Mouse (Mus musculus) stomach, embryonic 16.5 days (tissue): ENCODE results near the gene Gpd1. TPM values are rescaled to one million over a fixed set of nuclear protein-coding genes. Genes with fewer than 3 reads are reported as not detected.
"Not testable (repeated sequence)": the region's sequence is repeated elsewhere in the genome, so short reads cannot be mapped to it uniquely, and the experiment has no call there.

Experiments
- ATAC-seq: fragments of 200-750 bp; cut with Nextera tagmentation; 2 replicates; pipeline ENCODE4 v1.8.0; 2017; ENCODE audit warnings: moderate number of reproducible peaks, moderate TSS enrichment; ENCODE audit not compliant: insufficient read depth, low FRiP score
- H3K27ac ChIP-seq: fragments of 300-500 bp; sonication (generic); 2 replicates; pipeline ENCODE4 v1.5.1; 2014; ENCODE audit warnings: low read length
- H3K27me3 ChIP-seq: fragments of 300-500 bp; sonication (generic); 2 replicates; pipeline ENCODE4 v1.6.1; 2014; ENCODE audit warnings: low read length, control low read depth, mixed read lengths; ENCODE audit not compliant: control insufficient read depth, insufficient read depth
- H3K36me3 ChIP-seq: fragments of 300-500 bp; sonication (generic); 2 replicates; pipeline ENCODE4 v1.6.1; 2014; ENCODE audit warnings: low read length; ENCODE audit not compliant: control insufficient read depth, insufficient read depth
- H3K4me1 ChIP-seq: fragments of 300-500 bp; sonication (generic); 2 replicates; pipeline ENCODE4 v1.6.1; 2014; ENCODE audit warnings: low read length, control low read depth, mixed read lengths; ENCODE audit not compliant: control insufficient read depth, insufficient read depth
- H3K4me2 ChIP-seq: fragments of 300-500 bp; sonication (generic); 2 replicates; pipeline ENCODE4 v1.6.1; 2014; ENCODE audit warnings: low read depth, low read length, mixed read lengths
- H3K4me3 ChIP-seq: fragments of 300-500 bp; sonication (generic); replicated peaks from 2 replicates; pipeline ENCODE4 v1.5.1; 2014; ENCODE audit warnings: mild to moderate bottlenecking, low read length
- H3K9ac ChIP-seq: fragments of 300-500 bp; sonication (generic); 2 replicates; pipeline ENCODE4 v1.6.1; 2014; ENCODE audit warnings: low read length
- H3K9me3 ChIP-seq: fragments of 300-500 bp; sonication (generic); replicated peaks from 2 replicates; pipeline ENCODE4 v1.6.1; 2016; ENCODE audit warnings: low read length, control low read depth; ENCODE audit not compliant: control insufficient read depth
- WGBS: fragments of 180-500 bp; shearing (Covaris S2); extraction: QIAGEN DNeasy Blood & Tissue Kit; methylation state at CpG from one replicate; pipeline ENCODE4 v1.1.7; 2014; 5-methylcytosine and 5-hydroxymethylcytosine counted together
- polyA plus RNA-seq: library from polyadenylated mRNA; unstranded; fragments of >200 nt; fragmentation: Nextera tagmentation; extraction: Ambion mirVana; gene quantifications from 2 replicates; pipeline ENCODE4 v1.2.1, GENCODE M21; 2015

Gene Gpd1
- polyA plus RNA-seq, 1 experiment from 2014 or later, result 9.2 TPM

GRCm38 (mm10) chr15:99771004-99771500 is 53.7 kb downstream of the Gpd1 start:
- Histone ChIP-seq H3K4me1 (peaks cover 6% of the 10 kb centered on the region), H3K4me3 (peak overlapping the region; percentile 86), H3K36me3 (no peaks in the 10 kb centered on the region), H3K9ac (peak overlapping the region; percentile 93), H3K27ac (peak overlapping the region; percentile 95), H3K9me3 (no peaks in the 10 kb centered on the region), H3K27me3 (no peaks in the 10 kb centered on the region), H3K4me2 (peak overlapping the region; percentile 80)
- ATAC-seq, result no peak
- 11% methylated on average over 5 of the region's 5 CpGs for WGBS

GRCm38 (mm10) chr15:99771601-99772276 is 54.4 kb downstream of the Gpd1 start:
- Histone ChIP-seq H3K27ac (peak overlapping the region; percentile 95), H3K9me3 (no peaks in the 10 kb centered on the region), H3K4me3 (peak overlapping the region; percentile 86), H3K4me2 (peak overlapping the region; percentile 80), H3K9ac (peak overlapping the region; percentile 93), H3K36me3 (no peaks in the 10 kb centered on the region), H3K4me1 (peaks cover 6% of the 10 kb centered on the region), H3K27me3 (no peaks in the 10 kb centered on the region)
- ATAC-seq, result peak; percentile 55
- under 1% methylated on average over 59 of the region's 59 CpGs for WGBS

GRCm38 (mm10) chr15:99772277-99772880 is 55.1 kb downstream of the Gpd1 start:
- no peaks in the 10 kb centered on the region for H3K36me3 ChIP-seq
- H3K4me3 ChIP-seq, result peak overlapping the region; percentile 86
- WGBS, result under 1% methylated on average over 41 of the region's 41 CpGs
- H3K27ac ChIP-seq, result peak overlapping the region; percentile 95
- H3K4me1 ChIP-seq, result peaks cover 6% of the 10 kb centered on the region
- no peaks in the 10 kb centered on the region for H3K27me3 ChIP-seq
- peak; percentile 98 for ATAC-seq
- no peaks in the 10 kb centered on the region for H3K9me3 ChIP-seq
- H3K4me2 ChIP-seq, result peak overlapping the region; percentile 80
- H3K9ac ChIP-seq, result peak overlapping the region; percentile 93

- not testable (repeated sequence) for H3K9me3 ChIP-seq, H3K36me3 ChIP-seq, ATAC-seq, H3K4me1 ChIP-seq, H3K27me3 ChIP-seq
- peak within 1 kb of the TSS; percentile 80 for H3K4me2 ChIP-seq
- peak within 1 kb of the TSS; percentile 93 for H3K9ac ChIP-seq
- H3K4me3 ChIP-seq, result peak within 1 kb of the TSS; percentile 86
- H3K27ac ChIP-seq, result peak within 1 kb of the TSS; percentile 95
Observed at GRCm38 (mm10) chr15:99772881-99772924, 55.4 kb downstream of the Gpd1 start, which contains the start of gene Cers5. Gene Cers5, minus strand, starts transcription at chr15:99772885.

- H3K4me3 ChIP-seq, result no peak overlapping the region
- H3K9ac ChIP-seq, result peak overlapping the region; percentile 93; the same call in 1 of the 2 replicates
- H3K27ac ChIP-seq, result peak overlapping the region; percentile 64
- WGBS, result 24% methylated on average over 3 of the region's 3 CpGs
- no peaks in the 10 kb centered on the region for H3K36me3 ChIP-seq
- no peaks in the 10 kb centered on the region for H3K9me3 ChIP-seq
- ATAC-seq, result no peak
- peak overlapping the region; percentile 80 for H3K4me2 ChIP-seq
- H3K27me3 ChIP-seq, result no peaks in the 10 kb centered on the region
- peaks cover 6% of the 10 kb centered on the region for H3K4me1 ChIP-seq
Observed at GRCm38 (mm10) chr15:99772925-99773324, 55.6 kb downstream of the Gpd1 start.

Other genes starting within 250 kb of the Gpd1 start
- 11.6 and 12.9 TPM in 2 replicates for gene Bcdin3d, start 242.8 kb upstream of the Gpd1 start, polyA plus RNA-seq
- 0.57 and 0.74 TPM in 2 replicates for gene Faim2, start 189.3 kb upstream of the Gpd1 start, polyA plus RNA-seq
- not detected in 2 replicates for gene Aqp2, start 138.5 kb upstream of the Gpd1 start, polyA plus RNA-seq
- 0.19 TPM in 1 of 2 replicates, not detected in the other for gene Aqp5, start 126.7 kb upstream of the Gpd1 start, polyA plus RNA-seq
- gene Aqp6, start 116.1 kb upstream of the Gpd1 start, polyA plus RNA-seq, result not detected in 2 replicates
- gene Racgap1, start 65.9 kb upstream of the Gpd1 start, polyA plus RNA-seq, result 112 and 116 TPM in 2 replicates
- 0.89 and 0.92 TPM in 2 replicates for gene Asic1, start 47.1 kb upstream of the Gpd1 start, polyA plus RNA-seq
- gene Smarcd1, start 15.4 kb upstream of the Gpd1 start, polyA plus RNA-seq, result 17.0 and 20.9 TPM in 2 replicates
- not detected in 2 replicates for gene Gm17349, start 12.0 kb upstream of the Gpd1 start, polyA plus RNA-seq
- gene Cox14, start 8.1 kb downstream of the Gpd1 start, polyA plus RNA-seq, result 171 and 173 TPM in 2 replicates
- 58.7 and 62.1 TPM in 2 replicates for gene Cers5, start 55.4 kb downstream of the Gpd1 start, polyA plus RNA-seq
- 89.4 and 95.8 TPM in 2 replicates for gene Lima1, start 157.9 kb downstream of the Gpd1 start, polyA plus RNA-seq
- gene Fam186a, start 249.5 kb downstream of the Gpd1 start, polyA plus RNA-seq, result not detected in 2 replicates